Mouse (Mus musculus) thymus, postnatal 14 days (tissue): ENCODE results near the gene Btbd35f11.
"Not testable (repeated sequence)": the region's sequence is repeated elsewhere in the genome, so short reads cannot be mapped to it uniquely, and the experiment has no call there.

Experiments
- DNase-seq: peaks from one replicate; pipeline ENCODE4 v3.0.0; 2021

Btbd35f11 gene

DNA sequence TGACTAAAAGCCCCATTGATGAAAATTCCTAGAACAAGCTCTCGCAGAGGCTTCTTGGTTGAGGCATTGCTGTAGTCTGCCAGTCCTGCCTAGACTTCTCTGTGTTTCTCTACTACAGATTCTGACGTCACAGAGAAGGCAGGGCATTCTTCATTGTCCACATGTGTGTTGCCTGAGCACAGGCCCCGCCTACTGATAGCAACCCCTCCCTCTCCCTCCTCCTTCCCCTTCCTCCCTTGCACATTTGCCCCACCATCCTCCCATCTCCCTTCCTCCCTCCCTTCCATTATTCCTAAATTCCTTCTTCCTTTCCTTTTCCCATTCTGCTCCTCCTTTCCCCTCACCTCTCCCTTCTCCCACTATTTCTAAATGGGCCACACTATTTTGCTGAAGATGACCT, at the start of gene Btbd35f11:
Gene Btbd35f11 (minus strand): TSS at position 101 of the 400 bp plus-strand sequence.
- DNase-seq = not testable (repeated sequence)

DNA sequence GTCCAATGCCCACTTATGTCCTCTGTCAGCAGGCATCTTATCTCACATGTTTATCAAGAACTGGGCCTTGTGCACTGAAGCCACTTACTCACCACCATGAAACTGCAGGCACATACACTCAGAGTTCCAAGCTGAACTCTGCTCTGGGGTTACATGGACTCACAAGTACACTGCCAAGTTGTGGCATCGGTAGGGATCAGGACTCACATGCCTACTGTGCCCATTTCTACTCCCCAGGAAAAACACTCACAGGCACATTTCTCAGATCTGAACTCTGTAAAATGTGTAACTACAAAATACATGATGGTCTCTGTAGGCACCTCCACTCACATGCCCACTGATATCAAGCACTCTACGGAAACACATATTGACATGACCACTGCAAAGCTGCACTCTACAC, 33.5 kb downstream of the Btbd35f11 start:
- DNase-seq = not testable (repeated sequence)
